Mouse (Mus musculus) adrenal gland, postnatal 10 days (tissue): ENCODE results near the gene Fpr3. TPM values are rescaled to one million over a fixed set of nuclear protein-coding genes. Genes with fewer than 3 reads are reported as not detected.
"Not testable (repeated sequence)": the region's sequence is repeated elsewhere in the genome, so short reads cannot be mapped to it uniquely, and the experiment has no call there.

Source experiments
- DNase-seq: peaks from one replicate; pipeline ENCODE4 v3.0.0; 2021; ENCODE audit warnings: mixed read lengths
- long read RNA-seq, 2 experiments: library from polyadenylated mRNA; stranded (forward); transcript quantifications; one replicate each; pipeline ENCODE4 v2.0.0; 2021
- total RNA-seq, 2 experiments: library from RNA; stranded (reverse); gene quantifications; 2 replicates each; pipeline ENCODE4 v1.2.3; 2021

Fpr3 gene
- total RNA-seq, result not detected
- long read RNA-seq, experiment 1, result 0 reads
- long read RNA-seq, experiment 2, result 0 reads

- no peak for DNase-seq
Measured at GRCm38 (mm10) chr17:17887774-17888248, at the start of gene Fpr3, which contains the start of gene Fpr2. Gene Fpr3 (plus strand): TSS chr17:17887852. Gene Fpr2 (plus strand): TSS chr17:17887824.

GRCm38 (mm10) chr17:17837919-17838701 is 49.5 kb upstream of the Fpr3 start:
- peak; percentile 97 for DNase-seq

- DNase-seq, result no peak
Measured at GRCm38 (mm10) chr17:17839276-17839675, 48.4 kb upstream of the Fpr3 start.

GRCm38 (mm10) chr17:17840796-17841195 is 46.9 kb upstream of the Fpr3 start:
- DNase-seq, result no peak

- no peak for DNase-seq
Measured at GRCm38 (mm10) chr17:17843534-17844261, 44.0 kb upstream of the Fpr3 start.

GRCm38 (mm10) chr17:17844606-17845005 is 43.0 kb upstream of the Fpr3 start:
- DNase-seq, result not testable (repeated sequence)

- peak; percentile 28 for DNase-seq
Measured at GRCm38 (mm10) chr17:17845187-17846027, 42.2 kb upstream of the Fpr3 start.

- no peak for DNase-seq
Measured at GRCm38 (mm10) chr17:17848988-17849387, 38.7 kb upstream of the Fpr3 start.

GRCm38 (mm10) chr17:17849906-17850712 is 37.5 kb upstream of the Fpr3 start:
- no peak for DNase-seq

DNA sequence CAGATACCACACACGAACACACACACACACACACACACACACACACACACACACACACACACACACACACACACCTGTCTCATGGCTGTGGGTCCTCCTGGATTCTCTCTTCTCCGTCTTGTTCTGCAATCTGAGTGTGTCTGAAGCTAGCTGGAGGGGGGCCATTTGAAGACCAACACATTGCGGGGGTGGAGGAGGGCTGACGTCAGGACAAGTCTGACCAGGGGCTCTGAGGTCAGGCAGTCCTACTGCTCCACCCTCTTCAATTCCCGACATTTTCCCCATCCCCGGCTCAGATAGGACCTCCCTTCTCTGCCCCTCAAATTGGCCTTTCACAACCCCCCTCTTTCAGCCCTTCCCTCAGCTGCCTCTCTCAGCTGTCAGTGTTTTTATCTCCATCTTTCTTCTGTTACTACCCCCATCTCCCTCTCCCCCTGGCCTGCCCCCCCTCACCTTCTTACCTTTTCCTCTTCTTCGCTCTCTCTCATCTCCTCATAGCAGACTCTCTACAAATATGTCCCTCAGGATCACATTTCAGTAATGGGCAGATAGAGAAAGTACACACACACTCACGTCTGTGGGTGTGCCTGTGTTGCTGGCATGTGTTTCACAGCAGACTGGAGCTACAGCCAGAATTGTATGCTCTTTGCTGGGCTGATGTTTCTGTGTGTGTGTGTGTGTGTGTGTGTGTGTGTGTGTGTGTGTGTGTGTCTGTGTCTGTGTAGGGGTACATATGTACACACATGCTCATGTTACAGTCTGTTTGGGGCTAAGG is 32.4 kb upstream of the Fpr3 start, which contains the start of gene Has1:
TSS of gene Has1 (minus strand) at position 142 of the 775 bp plus-strand sequence.
- no peak for DNase-seq

- DNase-seq, result no peak
Measured at GRCm38 (mm10) chr17:17856612-17857011, 31.0 kb upstream of the Fpr3 start.

GRCm38 (mm10) chr17:17857446-17857845 is 30.2 kb upstream of the Fpr3 start:
- DNase-seq, result no peak

DNA sequence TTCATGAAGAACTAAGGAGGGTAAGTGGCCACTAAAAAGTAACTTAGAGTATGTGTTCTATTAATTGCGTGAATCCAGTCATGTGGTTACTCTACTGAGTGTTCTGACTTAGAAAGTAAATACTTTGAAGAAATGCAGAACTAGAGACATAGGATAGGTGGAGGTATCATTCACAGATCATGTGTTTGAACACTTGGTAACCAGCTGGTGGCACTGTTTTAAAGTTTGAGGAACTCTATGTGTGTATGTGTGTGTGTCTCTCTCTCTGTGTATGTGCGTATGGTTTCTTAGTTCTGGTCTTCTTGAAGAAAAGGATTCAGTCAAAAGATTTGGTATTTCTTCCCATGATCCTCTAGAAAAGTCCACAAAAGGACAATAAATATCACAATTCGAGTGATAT is 27.5 kb upstream of the Fpr3 start:
- no peak for DNase-seq

DNA sequence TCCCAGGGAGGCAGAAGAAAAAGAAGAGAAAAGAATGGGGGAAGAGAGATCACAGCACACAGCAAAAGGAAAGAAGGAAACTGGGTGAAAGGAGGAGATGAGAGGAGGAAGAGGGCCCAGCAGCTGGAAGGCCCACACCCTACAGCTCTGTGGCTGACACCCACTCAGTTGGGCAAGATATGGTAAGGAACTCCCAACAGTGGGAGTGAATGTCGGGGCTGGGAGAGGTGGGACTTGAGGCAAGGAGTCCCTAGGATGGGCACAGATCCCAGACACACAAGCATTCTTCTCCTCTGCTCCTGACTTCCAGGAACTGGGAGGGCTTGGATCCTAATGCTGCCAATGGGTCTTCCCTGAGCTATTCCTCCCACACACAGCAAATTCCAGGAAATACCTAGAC is 25.3 kb upstream of the Fpr3 start:
- no peak for DNase-seq

- no peak for DNase-seq
Measured at GRCm38 (mm10) chr17:17865168-17865567, 22.5 kb upstream of the Fpr3 start.

GRCm38 (mm10) chr17:17866801-17867469 is 20.7 kb upstream of the Fpr3 start:
- DNase-seq, result peak; percentile 6

DNA sequence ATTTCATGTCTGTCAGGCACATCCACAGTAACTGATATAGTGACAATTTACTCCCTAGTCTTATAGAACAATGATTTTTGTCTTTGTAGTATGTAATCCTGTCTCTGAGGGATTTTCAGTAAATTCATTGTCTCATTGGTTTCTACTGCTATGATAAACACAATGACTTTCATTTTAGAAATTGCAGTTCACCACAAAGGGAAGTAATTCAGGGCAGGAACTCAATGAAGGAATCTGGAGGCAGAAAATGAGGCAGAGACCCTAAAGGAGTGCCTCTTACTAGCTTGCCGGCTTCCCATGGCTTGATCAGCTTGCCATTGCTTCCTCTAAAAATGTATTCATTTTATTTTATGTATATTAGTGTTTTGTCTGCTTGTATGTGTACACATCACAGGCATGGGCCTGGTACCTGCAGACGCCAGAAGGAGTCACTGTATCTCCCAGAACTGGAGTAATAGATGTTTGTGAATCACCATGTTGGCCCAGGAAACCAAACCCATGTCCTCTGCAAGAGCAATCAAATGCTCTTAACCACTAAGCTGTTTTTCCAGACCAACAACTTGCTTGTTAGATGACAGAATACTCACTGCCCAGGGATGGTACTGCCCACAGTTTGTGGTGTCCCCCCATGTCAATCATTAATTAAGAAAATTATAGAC is 16.6 kb upstream of the Fpr3 start:
- DNase-seq, result no peak

DNA sequence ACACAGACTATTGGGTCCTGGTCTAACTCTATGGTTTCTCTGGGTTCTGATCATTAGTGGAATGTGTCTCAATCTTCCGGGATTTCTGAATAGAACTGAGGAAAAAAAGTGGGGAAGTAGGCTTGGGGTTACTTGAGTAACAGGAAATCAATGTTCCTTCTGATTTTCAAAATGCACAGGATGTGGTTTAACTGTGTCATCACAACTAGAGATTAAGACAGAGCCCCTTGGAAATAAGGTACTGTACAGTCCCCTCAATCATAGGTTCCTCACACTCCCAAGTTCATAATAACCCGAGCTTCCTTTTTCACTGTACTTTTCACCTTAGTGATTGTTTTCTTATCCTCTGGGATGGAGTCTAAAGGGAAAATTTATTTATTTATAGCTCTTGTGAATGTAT is 16.0 kb upstream of the Fpr3 start:
- DNase-seq, result no peak

DNA sequence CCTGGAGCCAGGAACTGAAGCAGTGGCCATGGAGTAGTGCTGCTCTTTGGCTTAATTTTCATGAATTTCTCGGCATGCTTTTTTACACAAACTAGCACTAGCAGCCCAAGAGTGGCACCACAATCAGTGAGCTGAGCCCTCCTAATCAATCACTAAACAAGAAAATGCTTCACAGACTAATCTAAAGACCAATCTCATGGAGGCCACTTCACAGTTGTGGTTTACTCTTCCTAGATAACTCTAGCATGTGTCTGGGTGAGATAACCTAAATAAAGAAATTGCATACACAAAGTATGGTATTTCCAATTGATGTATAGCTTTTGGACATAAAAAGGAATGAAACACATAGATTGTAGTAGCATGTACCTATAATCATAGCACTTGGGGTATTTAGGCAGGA is 8.3 kb upstream of the Fpr3 start:
- DNase-seq, result no peak
